Mouse (Mus musculus) limb, embryonic 10.5 days (tissue): ENCODE results near the gene Vamp1. TPM values are rescaled to one million over a fixed set of nuclear protein-coding genes. Genes with fewer than 3 reads are reported as not detected.

Source experiments
- DNase-seq: peaks from one replicate; pipeline ENCODE4 v3.0.0-alpha.2; 2017; ENCODE audit warnings: low spot score
- H3K27ac ChIP-seq: fragments of 300-500 bp; sonication (generic); 2 replicates; pipeline ENCODE4 v1.5.1; 2016; ENCODE audit warnings: mild to moderate bottlenecking
- H3K27me3 ChIP-seq: fragments of 300-500 bp; sonication (generic); 2 replicates; pipeline ENCODE4 v1.6.1; 2016; ENCODE audit warnings: low read depth, mild to moderate bottlenecking; ENCODE audit not compliant: poor library complexity, severe bottlenecking
- H3K36me3 ChIP-seq: fragments of 300-500 bp; sonication (generic); 2 replicates; pipeline ENCODE4 v1.6.1; 2016; ENCODE audit warnings: mild to moderate bottlenecking, moderate library complexity
- H3K4me1 ChIP-seq: fragments of 300-500 bp; sonication (generic); 2 replicates; pipeline ENCODE4 v1.6.1; 2016
- H3K4me3 ChIP-seq: fragments of 300-500 bp; sonication (generic); 2 replicates; pipeline ENCODE4 v1.5.1; 2016; ENCODE audit warnings: mild to moderate bottlenecking, moderate library complexity
- H3K9me3 ChIP-seq: fragments of 300-500 bp; sonication (generic); replicated peaks from 2 replicates; pipeline ENCODE4 v1.6.1; 2016; ENCODE audit warnings: mild to moderate bottlenecking
- WGBS: fragments of 180-500 bp; shearing (Covaris S2); methylation state at CpG from one replicate; pipeline ENCODE4 v1.1.7; 2016; 5-methylcytosine and 5-hydroxymethylcytosine counted together
- polyA plus RNA-seq: library from polyadenylated mRNA; unstranded; fragments of >200 nt; fragmentation: Nextera tagmentation; extraction: Ambion mirVana; gene quantifications from 2 replicates; pipeline ENCODE4 v1.2.1, GENCODE M21; 2016

The Vamp1 gene
- polyA plus RNA-seq, 1 experiment from 2014 or later, result 3.9 TPM

DNA sequence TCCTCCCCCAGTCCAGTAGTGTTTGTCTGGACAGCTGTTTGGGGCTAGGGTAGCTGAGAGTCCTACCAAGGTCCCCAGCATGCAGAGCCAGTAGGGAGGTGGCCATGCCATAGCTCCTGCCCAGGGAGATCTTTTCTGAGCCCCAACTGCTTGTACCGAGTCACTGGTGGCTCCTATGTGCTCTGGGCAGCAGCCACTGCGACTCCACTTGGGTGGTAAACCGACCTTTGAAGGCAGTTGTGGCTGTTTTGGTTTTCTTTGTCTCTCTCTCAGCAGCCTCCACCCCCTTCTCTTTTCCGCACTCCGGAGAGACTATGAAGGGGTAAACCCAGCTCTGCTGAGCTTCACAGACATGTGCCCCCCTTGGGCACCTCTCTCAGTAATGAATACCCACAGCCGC, 21.4 kb downstream of the Vamp1 start, which contains the start of gene Cd27:
Cd27 (minus strand) TSS at position 229 of the 400 bp plus-strand sequence.
- Histone ChIP-seq H3K4me1 (peaks cover 12% of the 10 kb centered on the region), H3K9me3 (no peaks in the 10 kb centered on the region), H3K4me3 (no peak within 1 kb of the TSS), H3K27me3 (no peaks in the 10 kb centered on the region), H3K36me3 (no peaks in the 10 kb centered on the region), H3K27ac (no peak within 1 kb of the TSS)
- DNase-seq, result no peak
- 49% methylated on average over 6 of the region's 6 CpGs for WGBS

- H3K4me3 ChIP-seq, result no peak overlapping the region
- H3K27me3 ChIP-seq, result no peaks in the 10 kb centered on the region
- H3K9me3 ChIP-seq, result no peaks in the 10 kb centered on the region
- DNase-seq, result no peak
- 85% methylated on average over 4 of the region's 4 CpGs for WGBS
- H3K4me1 ChIP-seq, result peaks cover 6% of the 10 kb centered on the region
- no peak overlapping the region for H3K27ac ChIP-seq
- H3K36me3 ChIP-seq, result no peaks in the 10 kb centered on the region
These were observed 22.1 kb downstream of the Vamp1 start for GRCm38 (mm10) chr6:125237421-125237820.

GRCm38 (mm10) chr6:125238396-125238795, 23.0 kb downstream of the Vamp1 start:
- H3K27me3 ChIP-seq, result no peaks in the 10 kb centered on the region
- H3K4me3 ChIP-seq, result no peak overlapping the region

DNA sequence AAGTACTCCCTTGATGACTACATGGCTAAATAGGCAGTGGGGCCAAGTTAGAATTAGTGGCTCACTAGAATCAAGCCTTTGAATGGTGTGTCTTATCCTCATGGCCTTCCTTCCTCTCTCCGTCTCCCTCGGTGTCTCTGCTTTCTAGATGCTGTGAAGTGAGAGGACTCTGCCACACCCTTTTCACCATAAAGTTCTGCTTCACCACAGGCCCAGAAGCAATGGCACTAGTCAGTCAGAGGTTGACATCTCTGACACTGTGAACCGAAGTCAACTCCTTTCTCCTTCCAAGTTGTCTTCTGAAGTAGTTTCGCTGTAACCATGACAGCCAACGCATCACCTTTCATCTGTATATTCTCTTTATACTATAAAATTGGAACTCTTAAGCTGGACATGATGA, 24.2 kb downstream of the Vamp1 start:
- peaks cover 2% of the 10 kb centered on the region; the same call in 1 of the 2 replicates for H3K4me1 ChIP-seq
- H3K4me3 ChIP-seq, result no peak overlapping the region
- no peaks in the 10 kb centered on the region for H3K27me3 ChIP-seq
- no peaks in the 10 kb centered on the region for H3K9me3 ChIP-seq
- WGBS, result 90% methylated on average over 5 of the region's 5 CpGs
- DNase-seq, result no peak
- no peaks in the 10 kb centered on the region for H3K36me3 ChIP-seq
- no peak overlapping the region for H3K27ac ChIP-seq

More at GRCm38 (mm10) chr6:125238396-125238795, 23.0 kb downstream of the Vamp1 start:
- no peaks in the 10 kb centered on the region for H3K9me3 ChIP-seq
- peaks cover 6% of the 10 kb centered on the region; the same call in 1 of the 2 replicates for H3K4me1 ChIP-seq
- 75% methylated on average over 6 of the region's 6 CpGs for WGBS
- no peak overlapping the region for H3K27ac ChIP-seq
- no peak for DNase-seq
- no peaks in the 10 kb centered on the region for H3K36me3 ChIP-seq

- DNase-seq, result no peak
- 91% methylated on average over 5 of the region's 5 CpGs for WGBS
These were observed 25.3 kb downstream of the Vamp1 start for GRCm38 (mm10) chr6:125240617-125241016.

DNA sequence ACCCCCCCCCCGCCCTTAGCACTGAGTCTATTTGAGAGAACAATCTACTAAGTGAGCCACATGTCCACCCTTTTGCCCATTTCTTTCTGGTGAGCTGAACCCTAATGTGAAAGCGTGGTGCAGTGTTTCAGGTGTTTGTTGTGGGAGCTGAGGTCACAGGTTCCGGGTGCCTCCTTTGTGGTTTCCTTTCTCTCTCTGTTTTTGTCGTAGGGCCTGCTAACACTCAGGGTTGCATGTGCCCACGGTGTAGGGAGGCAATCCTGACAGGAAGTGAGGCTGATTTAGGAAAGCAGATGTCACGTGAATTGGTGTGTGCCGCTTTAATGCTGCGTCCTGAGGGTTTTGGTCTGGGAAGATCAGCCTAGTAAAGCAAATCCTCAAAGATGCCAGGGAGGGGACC, 26.2 kb downstream of the Vamp1 start:
- 93% methylated on average over 8 of the region's 8 CpGs for WGBS
- Histone ChIP-seq H3K4me1 (no peaks in the 10 kb centered on the region; the same call in 1 of the 2 replicates), H3K4me3 (no peak overlapping the region), H3K36me3 (no peaks in the 10 kb centered on the region), H3K27ac (no peak overlapping the region), H3K9me3 (no peaks in the 10 kb centered on the region), H3K27me3 (no peaks in the 10 kb centered on the region)
- DNase-seq, result no peak

More at GRCm38 (mm10) chr6:125240617-125241016, 25.3 kb downstream of the Vamp1 start:
- Histone ChIP-seq H3K4me1 (no peaks in the 10 kb centered on the region; the same call in 1 of the 2 replicates), H3K9me3 (no peaks in the 10 kb centered on the region), H3K4me3 (no peak overlapping the region), H3K27me3 (no peaks in the 10 kb centered on the region), H3K36me3 (no peaks in the 10 kb centered on the region), H3K27ac (no peak overlapping the region)

- Histone ChIP-seq H3K36me3 (no peaks in the 10 kb centered on the region), H3K4me1 (no peaks in the 10 kb centered on the region), H3K9me3 (no peaks in the 10 kb centered on the region), H3K27ac (no peak overlapping the region), H3K27me3 (no peaks in the 10 kb centered on the region), H3K4me3 (no peak overlapping the region)
- no peak for DNase-seq
- 23% methylated on average over 1 of the region's 1 CpGs for WGBS
These were observed 29.2 kb downstream of the Vamp1 start for GRCm38 (mm10) chr6:125244551-125244950.

DNA sequence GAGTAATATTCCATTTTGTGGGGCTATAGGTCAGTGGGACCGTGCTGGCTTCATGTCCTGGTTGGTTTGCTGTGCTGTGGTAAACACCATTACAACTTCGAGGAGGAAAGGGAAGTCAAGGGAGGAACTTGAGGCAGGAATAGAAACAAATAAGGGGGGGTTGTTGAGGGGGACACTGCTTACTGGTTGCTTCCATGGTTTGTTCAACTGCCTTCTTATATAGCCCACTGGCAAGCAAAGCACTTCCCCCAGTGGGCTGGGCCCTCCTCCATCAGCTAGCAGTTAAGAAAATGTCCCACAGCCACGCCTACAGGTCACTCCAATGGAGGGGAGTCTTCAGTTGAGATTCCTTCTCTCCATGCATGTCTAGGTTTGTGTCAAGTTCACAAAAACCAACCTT, 36.9 kb downstream of the Vamp1 start:
- Histone ChIP-seq H3K4me3 (no peak overlapping the region), H3K4me1 (no peaks in the 10 kb centered on the region), H3K27me3 (no peaks in the 10 kb centered on the region), H3K27ac (no peak overlapping the region), H3K9me3 (no peaks in the 10 kb centered on the region), H3K36me3 (no peaks in the 10 kb centered on the region)
- WGBS, result 90% methylated on average over 3 of the region's 3 CpGs
- no peak for DNase-seq

GRCm38 (mm10) chr6:125252711-125253110, 37.4 kb downstream of the Vamp1 start:
- 94% methylated on average over 8 of the region's 8 CpGs for WGBS

DNA sequence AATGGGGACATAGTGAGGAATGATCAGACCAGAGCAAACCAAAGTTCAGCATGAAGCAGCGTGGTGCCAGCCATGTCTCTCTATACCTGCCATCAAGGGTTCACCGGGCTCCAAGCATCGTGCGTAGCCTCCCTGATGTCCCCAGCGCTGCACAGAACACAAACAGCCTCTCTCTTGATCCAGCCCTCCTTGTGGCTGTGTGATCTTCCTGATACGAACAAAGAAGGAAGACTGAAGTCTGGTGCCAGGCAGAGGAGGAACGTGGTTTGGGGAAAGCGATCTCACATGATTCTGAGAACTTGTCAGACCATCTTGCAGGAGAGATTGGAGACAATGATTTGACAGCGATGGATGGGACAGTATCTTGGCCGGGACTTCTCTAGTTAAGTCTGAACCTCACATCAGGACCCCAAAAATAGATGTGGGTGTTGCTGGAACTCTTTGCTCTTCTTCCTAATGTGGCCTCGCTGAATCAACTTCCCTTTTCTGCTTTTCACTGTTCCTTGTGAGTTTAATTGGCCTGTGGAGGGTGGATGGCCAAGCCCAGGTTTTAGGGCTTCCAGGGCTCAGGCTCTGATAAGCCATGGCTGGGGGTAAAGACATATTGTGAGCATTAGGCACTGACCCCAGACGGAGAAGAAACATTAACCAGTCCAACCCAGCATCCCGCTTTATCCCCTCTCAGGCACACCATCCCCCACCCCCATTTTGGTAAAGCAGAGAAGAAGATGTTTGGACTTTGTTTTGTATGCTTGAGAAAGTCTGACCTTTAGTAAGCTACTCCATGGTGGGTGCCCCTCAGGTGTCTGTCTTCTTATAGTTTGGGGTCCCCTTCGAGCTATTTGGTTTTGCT, 38.7 kb downstream of the Vamp1 start:
- 0 out of 2 replicates have a peak, but pooled peaks cover 3% of the 10 kb centered on the region for H3K4me1 ChIP-seq
- WGBS, result 84% methylated on average over 14 of the region's 14 CpGs
- H3K27me3 ChIP-seq, result no peaks in the 10 kb centered on the region
- H3K27ac ChIP-seq, result no peak overlapping the region
- no peak for DNase-seq
- H3K4me3 ChIP-seq, result no peak overlapping the region
- H3K36me3 ChIP-seq, result no peaks in the 10 kb centered on the region
- no peaks in the 10 kb centered on the region for H3K9me3 ChIP-seq

More at GRCm38 (mm10) chr6:125252711-125253110, 37.4 kb downstream of the Vamp1 start:
- DNase-seq, result no peak
- 0 out of 2 replicates have a peak, but pooled peaks cover 1% of the 10 kb centered on the region for H3K4me1 ChIP-seq
- no peak overlapping the region for H3K27ac ChIP-seq
- no peak overlapping the region for H3K4me3 ChIP-seq
- H3K9me3 ChIP-seq, result no peaks in the 10 kb centered on the region
- no peaks in the 10 kb centered on the region for H3K27me3 ChIP-seq
- H3K36me3 ChIP-seq, result no peaks in the 10 kb centered on the region

DNA sequence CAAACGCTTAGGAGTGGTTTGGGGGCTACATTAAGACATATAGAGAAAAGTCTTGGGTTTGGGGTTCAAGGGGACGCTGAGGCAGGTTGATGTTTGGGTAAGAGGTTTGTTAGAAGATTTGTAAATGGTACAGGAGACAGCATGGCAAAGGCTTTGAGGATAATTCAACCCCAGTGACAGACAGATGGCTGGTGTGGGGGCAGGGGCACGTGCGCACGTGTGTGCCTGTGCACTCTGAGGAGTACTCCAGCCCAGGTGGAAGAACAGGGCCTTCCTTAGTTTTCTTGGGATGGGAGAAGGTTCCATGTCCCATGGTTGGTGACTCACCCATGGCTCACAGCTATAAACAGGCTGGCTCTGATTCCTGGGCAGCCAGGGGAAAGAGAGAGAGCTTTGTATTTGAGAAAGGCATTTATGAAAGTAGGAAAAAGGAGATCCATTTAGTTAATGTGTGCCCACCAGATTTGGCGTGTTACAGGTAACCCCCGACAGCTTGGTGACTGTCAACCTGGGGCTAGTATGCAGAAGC, 40.2 kb downstream of the Vamp1 start:
- H3K27ac ChIP-seq, result no peak overlapping the region
- DNase-seq, result no peak
- 0 out of 2 replicates have a peak, but pooled peaks cover 3% of the 10 kb centered on the region for H3K4me1 ChIP-seq
- no peak overlapping the region for H3K4me3 ChIP-seq
- no peaks in the 10 kb centered on the region for H3K9me3 ChIP-seq
- WGBS, result 87% methylated on average over 7 of the region's 7 CpGs
- no peaks in the 10 kb centered on the region for H3K36me3 ChIP-seq
- H3K27me3 ChIP-seq, result no peaks in the 10 kb centered on the region

DNA sequence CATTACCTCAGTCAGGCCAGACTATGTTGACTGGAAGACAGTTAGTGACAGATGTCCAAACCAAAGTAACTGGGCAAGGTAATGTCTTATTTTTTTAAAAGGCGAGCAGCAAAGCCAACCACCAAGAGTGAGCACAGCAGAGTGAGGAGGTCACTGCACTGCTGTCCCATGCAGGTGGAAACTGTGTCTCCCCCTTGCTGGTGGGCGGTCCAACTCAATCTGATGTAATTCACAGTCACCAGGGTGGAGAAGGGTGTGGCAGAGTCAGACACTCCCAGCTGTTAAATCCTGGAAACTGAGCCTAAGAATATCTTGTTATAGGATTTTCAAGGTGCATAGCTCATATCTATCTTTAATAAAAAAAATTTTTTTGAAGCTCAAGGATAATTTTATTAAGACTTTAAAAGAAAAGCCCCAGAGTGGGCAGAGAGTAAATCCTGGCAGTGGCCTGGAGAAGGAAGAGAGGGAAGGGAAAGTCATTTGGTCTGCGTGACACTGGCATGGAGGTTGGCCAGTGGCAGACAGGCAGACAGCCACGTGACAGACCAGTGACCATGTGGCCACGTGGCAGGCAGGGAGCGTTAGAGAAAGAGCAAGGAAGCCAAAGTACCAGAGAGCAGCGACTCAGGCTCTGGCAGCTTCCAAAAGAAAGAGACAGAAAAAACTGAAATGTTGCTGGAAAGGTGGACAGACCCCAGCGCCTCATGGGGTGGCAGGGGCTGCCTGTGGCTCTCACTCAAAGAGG, 41.0 kb downstream of the Vamp1 start:
- Histone ChIP-seq H3K9me3 (no peaks in the 10 kb centered on the region), H3K4me1 (0 out of 2 replicates have a peak, but pooled peaks cover 3% of the 10 kb centered on the region), H3K4me3 (no peak overlapping the region), H3K27me3 (no peaks in the 10 kb centered on the region), H3K27ac (no peak overlapping the region), H3K36me3 (no peaks in the 10 kb centered on the region)
- WGBS, result 81% methylated on average over 8 of the region's 8 CpGs
- no peak for DNase-seq
